Mouse (Mus musculus) liver, embryonic 14.5 days (tissue): Measurements from ENCODE around the gene Edem3. TPM values are rescaled to one million over a fixed set of nuclear protein-coding genes. Genes with fewer than 3 reads are reported as not detected.

Experiments used
- ATAC-seq: fragments of 200-750 bp; cut with Nextera tagmentation; 2 replicates; pipeline ENCODE4 v1.8.0; 2017; ENCODE audit warnings: moderate number of reproducible peaks, mild to moderate bottlenecking, moderate library complexity; ENCODE audit not compliant: insufficient read depth
- DNase-seq, 3 experiments: peaks; one replicate each; pipeline ENCODE4 v3.0.0-alpha.2; 2012 to 2013; ENCODE audit warnings: low read depth in 3 of 3, low spot score in 3 of 3
- H3K27ac ChIP-seq: fragments of 300-500 bp; sonication (generic); 2 replicates; pipeline ENCODE4 v1.5.1; 2014; ENCODE audit warnings: moderate library complexity, mild to moderate bottlenecking, control low read depth, inconsistent platforms
- H3K27me3 ChIP-seq: fragments of 300-500 bp; sonication (generic); 2 replicates; pipeline ENCODE4 v1.6.1; 2014; ENCODE audit warnings: mild to moderate bottlenecking, low read length, moderate library complexity; ENCODE audit not compliant: control insufficient read depth, insufficient read depth
- H3K36me3 ChIP-seq: fragments of 300-500 bp; sonication (generic); replicated peaks from 2 replicates; pipeline ENCODE4 v1.6.1; 2014; ENCODE audit warnings: low read depth; ENCODE audit not compliant: control insufficient read depth, insufficient read depth
- H3K4me1 ChIP-seq, 2 experiments: fragments of 200-500 bp in 1 of 2; fragments of 300-500 bp in 1 of 2; sonication (generic) in 1 of 2; replicated peaks; 2 replicates each; pipeline ENCODE4 v1.6.1; 2012 to 2014; ENCODE audit warnings: antibody characterized with exemption in 1 of 2, inconsistent platforms in 1 of 2, low read length in 1 of 2; ENCODE audit not compliant: control insufficient read depth in 2 of 2, insufficient read depth in 2 of 2
- H3K4me2 ChIP-seq: fragments of 300-500 bp; sonication (generic); 2 replicates; pipeline ENCODE4 v1.6.1; 2014; ENCODE audit warnings: low read depth, mild to moderate bottlenecking, control low read depth, moderate library complexity
- H3K4me3 ChIP-seq, 2 experiments: fragments of 200-500 bp in 1 of 2; fragments of 300-500 bp in 1 of 2; sonication (generic) in 1 of 2; 2 replicates each; pipeline ENCODE4 v1.5.1; 2012 to 2014; ENCODE audit warnings: low read depth in 2 of 2, low read length in 2 of 2, mild to moderate bottlenecking in 2 of 2, control low read depth in 1 of 2, inconsistent platforms in 1 of 2, moderate library complexity in 1 of 2; ENCODE audit not compliant: insufficient read depth in 1 of 2
- H3K9ac ChIP-seq: fragments of 300-500 bp; sonication (generic); replicated peaks from 2 replicates; pipeline ENCODE4 v1.6.1; 2014; ENCODE audit warnings: mild to moderate bottlenecking, control low read depth, moderate library complexity
- H3K9me3 ChIP-seq: fragments of 300-500 bp; sonication (generic); 2 replicates; pipeline ENCODE4 v1.6.1; 2016; ENCODE audit warnings: low read length, mixed read lengths; ENCODE audit not compliant: control insufficient read depth
- CTCF ChIP-seq: IDR thresholded peaks from 2 replicates; pipeline ENCODE4 v1.5.1; 2016; ENCODE audit warnings: antibody characterized with exemption, low read depth, control low read depth
- EP300 ChIP-seq: IDR thresholded peaks from 2 replicates; pipeline ENCODE4 v1.6.1; 2016; ENCODE audit warnings: antibody characterized with exemption, low read depth
- WGBS: fragments of 180-500 bp; shearing (Covaris S2); extraction: QIAGEN DNeasy Blood & Tissue Kit; methylation state at CpG from one replicate; pipeline ENCODE4 v1.1.7; 2014; ENCODE audit not compliant: insufficient replicate concordance; 5-methylcytosine and 5-hydroxymethylcytosine counted together
- polyA plus RNA-seq, 2 experiments: library from polyadenylated mRNA; depleted of rRNA in 1 of 2; stranded (reverse) in 1 of 2; unstranded in 1 of 2; fragments of >200 nt; fragmentation: Nextera tagmentation in 1 of 2; extraction: Ambion mirVana in 1 of 2; gene quantifications; 2 replicates each; pipeline versions ENCODE4 v1.2.1 to v1.2.3; 2012 to 2014

Edem3 gene
- 2.8 and 4.3 TPM in 2 replicates for polyA plus RNA-seq (2012; rRNA removed)
- polyA plus RNA-seq (2014; fragmentation: Nextera tagmentation; extraction: Ambion mirVana): 6.1 and 7.3 TPM in 2 replicates

DNA sequence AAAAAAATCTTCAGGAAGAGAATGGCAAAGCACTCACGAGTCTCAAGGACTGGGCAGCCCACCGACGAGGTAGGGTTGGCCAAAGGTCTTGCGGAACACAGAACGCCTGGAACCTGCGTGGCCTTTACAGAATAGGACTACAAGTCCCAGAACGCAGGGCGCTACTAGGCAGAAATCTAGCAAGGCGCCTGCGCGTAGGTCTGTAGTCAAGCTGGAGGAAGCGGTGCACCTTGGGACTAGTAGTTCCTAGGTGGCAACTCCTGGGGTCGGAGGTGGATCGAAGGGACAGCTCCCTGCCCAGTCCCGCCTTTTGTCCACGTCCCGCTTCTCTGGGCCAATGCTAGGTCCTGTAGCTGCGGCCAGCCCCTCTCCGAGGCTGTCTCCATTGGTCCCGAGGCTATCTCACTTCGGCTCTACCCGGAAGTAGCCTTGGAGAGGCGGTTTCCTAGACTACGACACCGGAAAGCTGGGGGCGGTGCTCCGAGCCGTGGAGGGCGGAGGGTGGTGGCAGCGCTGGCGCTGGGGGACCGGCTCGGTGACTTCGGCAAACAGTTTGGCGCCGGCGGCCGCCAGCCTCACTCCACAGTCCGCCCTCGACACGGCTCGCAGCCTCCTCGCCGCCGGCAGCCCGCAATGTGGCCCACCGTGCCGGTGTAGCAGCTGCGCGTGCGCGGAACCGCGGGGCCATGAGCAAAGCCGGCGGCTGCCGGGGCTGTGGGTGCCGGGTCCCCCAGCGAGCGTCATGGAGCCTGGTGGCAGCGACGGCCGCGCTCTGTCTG lies at the start of gene Edem3:
Gene Edem3, plus strand, starts transcription at position 491 of the 779 bp plus-strand sequence.
- under 1% methylated on average over 64 of the region's 64 CpGs for WGBS
- Histone ChIP-seq H3K4me1 (peaks cover 20 to 22% of the 10 kb centered on the region in 2 experiments), H3K4me3 (peak within 1 kb of the TSS; percentile 66 to 99), H3K9ac (peak within 1 kb of the TSS; percentile 92), H3K4me2 (peak within 1 kb of the TSS; percentile 94), H3K9me3 (no peaks in the 10 kb centered on the region), H3K36me3 (no peaks in the 10 kb centered on the region; the same call in 1 of the 2 replicates), H3K27ac (peak within 1 kb of the TSS; percentile 83), H3K27me3 (no peaks in the 10 kb centered on the region)
- peak; percentile 97 for ATAC-seq
- TF ChIP-seq CTCF (no peak), EP300 (no peak)
- DNase-seq: peak; percentile 97 to 99 (median 98)

DNA sequence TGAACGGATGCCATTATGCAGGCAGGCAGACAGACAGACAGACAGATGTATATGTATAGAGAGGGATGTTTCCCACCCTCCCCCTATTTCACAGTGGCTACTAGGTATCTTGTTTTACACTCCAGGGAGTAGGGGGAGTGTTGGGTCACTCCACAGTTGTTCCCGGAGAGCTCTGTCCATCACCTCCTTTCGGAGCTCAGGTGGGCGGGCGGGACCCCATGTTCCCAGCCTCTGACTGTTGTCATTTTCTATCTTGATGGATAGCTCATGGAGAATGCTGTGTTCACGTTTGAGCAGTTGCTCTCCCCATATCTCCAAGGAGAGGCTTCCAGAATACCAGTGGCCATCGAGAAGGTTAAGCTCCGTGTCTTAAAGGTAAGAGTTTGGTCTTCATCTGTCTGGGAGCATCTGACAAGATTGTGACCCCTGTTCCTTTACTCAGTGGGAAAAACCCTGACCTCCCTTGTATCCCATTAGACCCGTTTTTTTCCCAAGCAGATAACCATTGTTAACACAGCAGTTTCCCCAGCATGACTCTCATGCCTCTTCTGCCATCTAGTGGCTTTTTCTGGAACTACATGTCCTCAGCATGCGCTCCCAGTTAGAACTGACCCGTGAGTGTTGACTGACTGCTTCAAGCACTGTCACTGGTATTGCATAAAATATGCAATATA lies 49.3 kb upstream of the Edem3 start:
- 32% methylated on average over 11 of the region's 11 CpGs for WGBS

DNA sequence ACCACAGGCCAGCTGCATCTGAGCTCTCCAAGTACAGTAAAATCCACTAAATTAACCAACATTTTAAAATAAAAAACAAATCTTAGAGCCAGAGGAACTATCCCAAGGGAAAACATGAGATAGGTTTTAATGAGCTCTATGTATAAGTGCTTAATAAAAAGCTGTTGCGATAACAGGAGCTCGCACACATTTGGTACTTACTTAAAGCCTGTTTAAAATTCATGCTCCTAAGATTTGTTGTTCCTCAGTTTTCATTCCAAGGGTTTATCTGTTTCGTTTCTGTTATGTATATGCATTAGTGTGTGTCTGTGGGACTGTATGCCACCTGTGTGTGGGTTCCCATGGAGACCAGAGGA lies 48.8 kb upstream of the Edem3 start:
- ATAC-seq (no peak), DNase-seq (no peak)
- H3K9ac ChIP-seq: no peak overlapping the region
- 65% methylated on average over 3 of the region's 3 CpGs for whole genome bisulfite sequencing
- H3K4me3 ChIP-seq: no peak overlapping the region
- H3K4me2 ChIP-seq: no peak overlapping the region
- H3K27me3 ChIP-seq: no peaks in the 10 kb centered on the region
- H3K36me3 ChIP-seq: no peaks in the 10 kb centered on the region
- no peak overlapping the region for H3K27ac ChIP-seq
- H3K9me3 ChIP-seq: no peaks in the 10 kb centered on the region
- H3K4me1 ChIP-seq: peaks cover 0 to 7% of the 10 kb centered on the region in 2 experiments; a peak in 2 of 4 replicates
- TF ChIP-seq CTCF (no peak), EP300 (no peak)

More for the DNA sequence above, 49.3 kb upstream of the Edem3 start:
- H3K4me3 ChIP-seq: no peak overlapping the region
- peak; percentile 94 for TF ChIP-seq CTCF
- TF ChIP-seq EP300: no peak
- peaks cover 0 to 7% of the 10 kb centered on the region in 2 experiments; a peak in 2 of 4 replicates for H3K4me1 ChIP-seq
- H3K9ac ChIP-seq: no peak overlapping the region
- no peak overlapping the region for H3K4me2 ChIP-seq
- H3K27ac ChIP-seq: no peak overlapping the region
- H3K27me3 ChIP-seq: no peaks in the 10 kb centered on the region
- H3K9me3 ChIP-seq: no peaks in the 10 kb centered on the region
- peak; percentile 53; the same call in 1 of the 2 replicates for ATAC-seq
- peak; percentile 40 to 56 (median 44) for DNase-seq
- H3K36me3 ChIP-seq: no peaks in the 10 kb centered on the region

DNA sequence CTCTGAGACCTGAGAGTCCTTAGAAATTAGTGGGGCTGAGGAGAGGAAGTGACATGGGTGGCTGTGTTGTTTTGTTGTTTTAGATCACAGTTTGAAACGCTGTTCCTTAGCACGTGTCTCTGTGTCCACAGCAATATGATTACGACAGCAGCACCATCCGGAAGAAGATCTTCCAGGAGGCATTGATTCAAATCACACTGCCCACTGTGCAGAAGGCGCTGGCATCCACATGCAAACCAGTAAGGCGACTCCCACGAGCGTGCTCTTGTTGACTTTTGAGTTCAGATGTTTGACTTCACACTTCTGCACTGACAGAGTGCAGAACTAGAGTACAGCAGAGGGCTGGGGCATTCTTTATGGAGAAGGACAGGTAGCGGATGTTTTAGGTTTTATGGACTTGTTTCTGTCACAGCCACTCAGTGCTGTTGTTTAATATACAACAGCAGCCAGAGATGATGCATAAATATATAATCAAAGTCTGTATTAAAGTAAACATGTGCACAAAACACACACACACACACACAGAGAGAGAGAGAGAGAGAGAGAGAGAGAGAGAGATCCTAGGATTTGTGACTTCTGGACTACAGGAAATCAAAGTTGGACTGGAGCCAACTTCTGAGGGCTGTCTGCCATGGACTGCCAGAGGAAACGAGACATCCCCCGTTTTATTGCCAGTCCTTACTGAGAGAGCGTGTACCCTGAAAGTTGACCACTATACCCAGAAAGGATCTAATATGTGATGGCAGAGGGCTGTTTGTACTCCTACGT lies 46.0 kb upstream of the Edem3 start:
- Histone ChIP-seq H3K4me1 (peaks cover 0 to 7% of the 10 kb centered on the region in 2 experiments; a peak in 2 of 4 replicates), H3K4me2 (no peak overlapping the region), H3K27me3 (no peaks in the 10 kb centered on the region), H3K27ac (no peak overlapping the region), H3K36me3 (no peaks in the 10 kb centered on the region), H3K9me3 (no peaks in the 10 kb centered on the region), H3K9ac (no peak overlapping the region), H3K4me3 (no peak overlapping the region)
- DNase-seq (no peak), ATAC-seq (no peak)
- 41% methylated on average over 13 of the region's 13 CpGs for WGBS
- TF ChIP-seq CTCF (no peak), EP300 (no peak)

DNA sequence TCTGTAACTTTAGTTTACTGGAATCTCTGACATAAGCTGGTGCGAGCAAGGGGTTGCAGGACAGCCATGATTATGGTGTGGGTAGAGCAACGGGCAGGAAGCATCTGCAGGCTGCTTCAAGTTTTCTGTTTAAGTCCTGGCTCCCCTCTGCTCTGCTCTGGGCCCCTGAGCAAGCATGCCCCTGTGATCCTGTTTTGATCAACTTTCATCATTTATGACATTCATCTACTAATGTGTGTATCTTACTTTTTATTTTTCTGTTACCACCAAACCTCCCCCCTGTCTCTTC lies 45.5 kb upstream of the Edem3 start:
- Histone ChIP-seq H3K4me3 (no peak overlapping the region), H3K4me2 (no peak overlapping the region), H3K27me3 (no peaks in the 10 kb centered on the region), H3K9me3 (no peaks in the 10 kb centered on the region), H3K4me1 (peaks cover 0 to 7% of the 10 kb centered on the region in 2 experiments; a peak in 2 of 4 replicates), H3K36me3 (no peaks in the 10 kb centered on the region), H3K9ac (no peak overlapping the region), H3K27ac (no peak overlapping the region)
- whole genome bisulfite sequencing: 36% methylated on average over 2 of the region's 2 CpGs
- no peak for ATAC-seq
- no peak for DNase-seq
- TF ChIP-seq CTCF (no peak), EP300 (no peak)
